ENCODE assay signal across 15 mouse cellular contexts in the genomic region with DNA sequence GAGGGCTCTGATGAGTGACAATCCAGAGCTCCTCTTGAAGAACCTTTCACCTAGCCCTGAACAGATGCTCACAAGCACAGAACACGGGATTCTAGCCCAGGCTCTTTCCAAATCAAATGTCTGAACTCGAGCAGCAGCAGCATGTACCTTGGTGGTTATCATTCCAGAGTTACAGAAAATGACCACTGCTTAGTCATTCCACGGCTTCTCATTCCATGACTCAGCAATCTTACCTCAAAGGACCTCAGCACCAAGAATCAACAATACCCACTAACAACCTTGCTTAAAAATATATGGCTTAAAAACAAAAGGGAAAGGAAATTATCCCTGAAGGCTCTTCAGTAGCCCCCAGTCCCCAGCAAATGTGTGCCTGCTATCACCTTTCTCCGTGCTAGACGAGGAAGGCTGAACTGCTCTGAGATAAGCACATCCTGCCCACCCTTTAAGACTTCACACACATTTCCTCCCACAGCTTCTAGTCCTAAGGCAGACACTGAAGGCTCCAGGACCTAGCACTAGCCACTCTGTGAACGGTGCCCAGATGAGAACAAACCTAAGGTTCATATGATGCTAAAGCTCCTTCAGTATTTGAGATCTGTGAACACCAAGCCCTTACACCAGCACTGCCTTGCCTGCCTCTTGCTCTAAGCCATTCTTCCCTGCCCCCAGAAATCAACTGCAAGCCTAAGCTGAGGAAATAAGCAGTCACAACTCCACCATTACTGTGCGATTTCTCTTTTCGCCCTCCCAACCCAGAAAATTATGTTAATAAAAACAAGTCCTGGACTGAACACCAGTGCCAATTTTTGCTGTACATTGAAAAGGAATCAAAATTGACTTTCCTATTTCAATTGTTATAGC. TPM values are rescaled to one million over a fixed set of nuclear protein-coding genes. Genes with fewer than 3 reads are reported as not detected.
A peak's percentile ranks its signal among the peaks of the same experiment; 100 is the strongest.
DNase-seq lines count a peak whose midpoint lies in the region; ATAC-seq and TF ChIP-seq lines count a peak whose summit lies in the region.
"Had no signal": no experiment of that assay in that cellular context is flagged by ENCODE, and none has a peak within 500 bp of the region (broad histone marks: within the 10 kb centered on the region; RNA-seq: fewer than 3 reads in every experiment).

No protein-coding gene starts in this region.

- DNase-seq in adrenal gland, adult (ENCODE audit: inconsistent age in 2 of 2, low spot score in 1 of 2): peak; percentile 57 to 75
- DNase-seq in adrenal gland, postnatal 10 days: no peak
- no peak for DNase-seq in left cerebral cortex, adult 2 months (ENCODE audit: extremely low spot score in 1 of 2, low spot score in 2 of 2)
- DNase-seq in left cerebral cortex, postnatal 10 days (ENCODE audit: extremely low spot score in 1 of 2, low spot score in 2 of 2): no peak
- no peak for DNase-seq in MN1 (ENCODE audit: low spot score)
- no peak for DNase-seq in lung, postnatal 14 days
- DNase-seq: gastrocnemius, postnatal 36 days; kidney, postnatal 10 days; lung, adult 2 months had no signal

- intact Hi-C loops in left cerebral cortex, adult 2 months (cut with DNase I): no loop called here
- intact Hi-C loops in left cerebral cortex, postnatal 10 days (cut with DNase I): loop anchor here (5.0 kb wide), 1 partner anchor 417 kb away; no protein-coding TSS in a partner anchor

- no peak for TF ChIP-seq CTCF in left cerebral cortex, adult 2 months (IDR thresholded peaks at IDR 0.05)

- peak overlapping the region; percentile 5; the same call in 1 of the 2 replicates for H3K27ac ChIP-seq in left cerebral cortex, adult 2 months
- H3K27ac ChIP-seq: forebrain, embryonic 13.5 days; hindbrain, embryonic 15.5 days; midbrain, embryonic 12.5 days; neural tube, embryonic 13.5 days had no signal

- no peak overlapping the region for H3K4me3 ChIP-seq in left cerebral cortex, adult 2 months
- H3K4me3 ChIP-seq: forebrain, embryonic 13.5 days; hindbrain, embryonic 15.5 days; midbrain, embryonic 12.5 days; neural tube, embryonic 13.5 days had no signal

- peak; percentile 90 for ATAC-seq in erythroblast, adult 5-6 weeks (replicated peaks; ENCODE audit: low FRiP score, poor library complexity, severe bottlenecking)
- peak; percentile 63 for ATAC-seq in megakaryocyte progenitor cell, adult 5-6 weeks (replicated peaks; ENCODE audit: poor library complexity)
- ATAC-seq: forebrain, embryonic 13.5 days had no signal

RNA-seq across cellular contexts. Expression of a gene that starts 12.1 kb away (rescaled TPM):
- 10 to 100 TPM; 30.1 to 35.3 TPM for total RNA-seq in adrenal gland, postnatal 10 days (2021)
- total RNA-seq in left cerebral cortex, adult 2 months (2021): 100 to 1,000 TPM; 373 to 381 TPM
- 100 to 1,000 TPM; 220 to 249 TPM for total RNA-seq in left cerebral cortex, postnatal 10 days (2021)
- 22.4 and 23.6 TPM in 2 replicates for total RNA-seq in erythroblast, adult 5-6 weeks (2015; ENCODE audit: low replicate concordance)
- 16.6 and 19.0 TPM in 2 replicates for total RNA-seq in erythroblast, adult 5-6 weeks (2017; ENCODE audit: low replicate concordance)
- 70.9 and 82.2 TPM in 2 replicates for total RNA-seq in megakaryocyte progenitor cell, adult 5-6 weeks (2015)
- 39.1 and 39.6 TPM in 2 replicates for total RNA-seq in megakaryocyte progenitor cell, adult 5-6 weeks (2017)

RNA-seq across cellular contexts. Expression of a gene that starts 54.0 kb away (rescaled TPM):
- 10 to 100 TPM; 16.6 to 18.1 TPM for total RNA-seq in adrenal gland, postnatal 10 days (2021)
- 10 to 100 TPM; 14.0 to 15.1 TPM for total RNA-seq in left cerebral cortex, adult 2 months (2021)
- 10 to 100 TPM; 25.2 to 28.1 TPM for total RNA-seq in left cerebral cortex, postnatal 10 days (2021)
- total RNA-seq in erythroblast, adult 5-6 weeks (2015; ENCODE audit: low replicate concordance): 6.7 and 11.9 TPM in 2 replicates
- 0.68 and 1.4 TPM in 2 replicates for total RNA-seq in erythroblast, adult 5-6 weeks (2017; ENCODE audit: low replicate concordance)
- total RNA-seq in megakaryocyte progenitor cell, adult 5-6 weeks (2015): 8.9 and 10.9 TPM in 2 replicates
- 5.9 and 9.7 TPM in 2 replicates for total RNA-seq in megakaryocyte progenitor cell, adult 5-6 weeks (2017)

Comparison
In these comparisons a context has a peak if more than half of its experiments do, and no peak if none do; other contexts are left out.
1. DNase-seq: peak in adrenal gland, adult (2 of 2); none in adrenal gland, postnatal 10 days (single experiment), left cerebral cortex, adult 2 months (0 of 2), left cerebral cortex, postnatal 10 days (0 of 2), MN1 (single experiment) and lung, postnatal 14 days (single experiment).